Mouse (Mus musculus): ENCODE measurements around the gene Metrn. TPM values are rescaled to one million over a fixed set of nuclear protein-coding genes. Genes with fewer than 3 reads are reported as not detected.

Metrn gene
- polyA plus RNA-seq, 1 experiment = 26.5 TPM

DNA sequence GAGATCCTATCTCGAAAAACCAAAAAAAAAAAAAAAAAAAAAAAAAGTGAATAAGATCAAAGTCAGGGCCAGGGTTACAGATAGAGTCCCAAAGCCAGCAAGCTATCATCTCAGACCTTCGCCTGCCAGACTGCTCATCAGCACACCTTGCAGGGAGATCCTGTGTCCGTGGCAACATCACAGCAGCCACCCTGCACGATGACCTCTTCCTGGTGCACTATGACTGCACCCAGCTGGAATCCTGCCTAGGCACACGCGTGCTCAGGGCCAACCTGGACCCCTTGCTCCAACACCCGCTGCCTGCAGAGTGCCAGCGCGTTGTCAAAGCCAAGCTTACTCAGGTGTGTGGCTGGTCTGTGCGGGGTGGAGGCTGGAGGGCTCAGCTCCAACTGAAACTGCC is 52.6 kb downstream of the Metrn start:
- DNase-seq (ENCODE audit: low read depth, low spot score) = no peak
- WGBS = 71% methylated on average over 10 of the region's 10 CpGs

GRCm38 (mm10) chr17:25743831-25744230 is 53.1 kb downstream of the Metrn start:
- no peak for DNase-seq (ENCODE audit: low read depth, low spot score)
- 80% methylated on average over 9 of the region's 9 CpGs for WGBS

Other genes starting within 250 kb of the Metrn start
- gene Sox8, start 226.4 kb downstream of the Metrn start, polyA plus RNA-seq (2012; rRNA removed) = 0.36 and 0.58 TPM in 2 replicates
- 14.0 and 14.2 TPM in 2 replicates for gene Lmf1, start 218.1 kb downstream of the Metrn start, polyA plus RNA-seq (2012; rRNA removed)
- gene Gng13, start 80.0 kb downstream of the Metrn start, polyA plus RNA-seq (2012; rRNA removed) = 0.23 and 0.37 TPM in 2 replicates
- gene Chtf18, start 69.7 kb downstream of the Metrn start, polyA plus RNA-seq (2012; rRNA removed) = 18.4 and 20.4 TPM in 2 replicates
- gene Rpusd1, start 69.5 kb downstream of the Metrn start, polyA plus RNA-seq (2012; rRNA removed) = 22.1 and 22.9 TPM in 2 replicates
- gene Mslnl, start 61.1 kb downstream of the Metrn start, polyA plus RNA-seq (2012; rRNA removed) = 0.24 and 0.26 TPM in 2 replicates
- gene Msln, start 42.8 kb downstream of the Metrn start, polyA plus RNA-seq (2012; rRNA removed) = 4.8 and 8.4 TPM in 2 replicates
- 19.6 and 30.2 TPM in 2 replicates for gene Narfl, start 23.4 kb downstream of the Metrn start, polyA plus RNA-seq (2012; rRNA removed)
- gene Haghl, start 11.5 kb downstream of the Metrn start, polyA plus RNA-seq (2012; rRNA removed) = 24.0 and 26.6 TPM in 2 replicates
- 0.04 TPM in 1 of 2 replicates, not detected in the other for gene Ccdc78, start 10.6 kb downstream of the Metrn start, polyA plus RNA-seq (2012; rRNA removed)
- 91.8 and 108 TPM in 2 replicates for gene Fam173a, start 4.2 kb downstream of the Metrn start, polyA plus RNA-seq (2012; rRNA removed)
- 1.3 TPM in 1 of 2 replicates, not detected in the other for gene AC134908.4, start 1.5 kb downstream of the Metrn start, polyA plus RNA-seq (2012; rRNA removed)
- gene Fbxl16, start 11.9 kb upstream of the Metrn start, polyA plus RNA-seq (2012; rRNA removed) = 1.6 and 2.1 TPM in 2 replicates
- 30.4 and 39.6 TPM in 2 replicates for gene Wdr24, start 26.5 kb upstream of the Metrn start, polyA plus RNA-seq (2012; rRNA removed)
- gene Jmjd8, start 31.7 kb upstream of the Metrn start, polyA plus RNA-seq (2012; rRNA removed) = 48.8 and 54.5 TPM in 2 replicates
- gene Stub1, start 36.3 kb upstream of the Metrn start, polyA plus RNA-seq (2012; rRNA removed) = 155 and 157 TPM in 2 replicates
- gene Rhbdl1, start 40.2 kb upstream of the Metrn start, polyA plus RNA-seq (2012; rRNA removed) = 4.1 and 4.6 TPM in 2 replicates
- gene Gm20683, start 44.6 kb upstream of the Metrn start, polyA plus RNA-seq (2012; rRNA removed) = 22.2 and 32.3 TPM in 2 replicates
- gene Rhot2, start 47.7 kb upstream of the Metrn start, polyA plus RNA-seq (2012; rRNA removed) = 59.9 and 83.1 TPM in 2 replicates
- gene Wdr90, start 64.4 kb upstream of the Metrn start, polyA plus RNA-seq (2012; rRNA removed) = 18.6 and 19.8 TPM in 2 replicates
- gene Mcrip2, start 71.6 kb upstream of the Metrn start, polyA plus RNA-seq (2012; rRNA removed) = 39.8 and 49.0 TPM in 2 replicates
- 78.7 and 115 TPM in 2 replicates for gene Mettl26, start 77.9 kb upstream of the Metrn start, polyA plus RNA-seq (2012; rRNA removed)
- 0.78 and 1.0 TPM in 2 replicates for gene Wfikkn1, start 83.7 kb upstream of the Metrn start, polyA plus RNA-seq (2012; rRNA removed)
- 38.0 and 40.7 TPM in 2 replicates for gene Rab40c, start 122.6 kb upstream of the Metrn start, polyA plus RNA-seq (2012; rRNA removed)
- gene Pigq, start 147.8 kb upstream of the Metrn start, polyA plus RNA-seq (2012; rRNA removed) = 73.7 and 90.3 TPM in 2 replicates
- gene Nhlrc4, start 147.8 kb upstream of the Metrn start, polyA plus RNA-seq (2012; rRNA removed) = not detected in 2 replicates
- gene A930017K11Rik, start 155.4 kb upstream of the Metrn start, polyA plus RNA-seq (2012; rRNA removed) = not detected in 2 replicates
- 26.1 and 44.5 TPM in 2 replicates for gene Capn15, start 188.7 kb upstream of the Metrn start, polyA plus RNA-seq (2012; rRNA removed)